Mouse (Mus musculus) embryonic facial prominence, embryonic 15.5 days (tissue): ENCODE measurements around the gene Otulin. TPM values are rescaled to one million over a fixed set of nuclear protein-coding genes. Genes with fewer than 3 reads are reported as not detected.

Experiments
- ATAC-seq: fragments of 200-750 bp; cut with Nextera tagmentation; 2 replicates; pipeline ENCODE4 v1.8.0; 2017; ENCODE audit warnings: low read depth, moderate TSS enrichment; ENCODE audit not compliant: insufficient number of reproducible peaks, low FRiP score, low TSS enrichment
- H3K27ac ChIP-seq: fragments of 300-500 bp; sonication (generic); replicated peaks from 2 replicates; pipeline ENCODE4 v1.5.1; 2015; ENCODE audit warnings: mild to moderate bottlenecking, inconsistent platforms
- H3K27me3 ChIP-seq: fragments of 300-500 bp; sonication (generic); 2 replicates; pipeline ENCODE4 v1.6.1; 2015; ENCODE audit warnings: inconsistent platforms
- H3K36me3 ChIP-seq: fragments of 300-500 bp; sonication (generic); 2 replicates; pipeline ENCODE4 v1.6.1; 2015; ENCODE audit warnings: mild to moderate bottlenecking, inconsistent platforms
- H3K4me1 ChIP-seq: fragments of 300-500 bp; sonication (generic); 2 replicates; pipeline ENCODE4 v1.6.1; 2015; ENCODE audit warnings: inconsistent platforms
- H3K4me2 ChIP-seq: fragments of 300-500 bp; sonication (generic); replicated peaks from 2 replicates; pipeline ENCODE4 v1.6.1; 2015; ENCODE audit warnings: mild to moderate bottlenecking, inconsistent platforms
- H3K4me3 ChIP-seq: fragments of 300-500 bp; sonication (generic); replicated peaks from 2 replicates; pipeline ENCODE4 v1.5.1; 2015; ENCODE audit warnings: mild to moderate bottlenecking, inconsistent platforms
- H3K9ac ChIP-seq: fragments of 300-500 bp; sonication (generic); 2 replicates; pipeline ENCODE4 v1.6.1; 2015; ENCODE audit warnings: inconsistent platforms
- H3K9me3 ChIP-seq: fragments of 300-500 bp; sonication (generic); replicated peaks from 2 replicates; pipeline ENCODE4 v1.6.1; 2016; ENCODE audit warnings: inconsistent platforms
- WGBS: fragments of 180-500 bp; shearing (Covaris S2); methylation state at CpG from one replicate; pipeline ENCODE4 v1.1.7; 2015; 5-methylcytosine and 5-hydroxymethylcytosine counted together
- polyA plus RNA-seq: library from polyadenylated mRNA; unstranded; fragments of >200 nt; fragmentation: Nextera tagmentation; extraction: Ambion mirVana; gene quantifications from 2 replicates; pipeline ENCODE4 v1.2.1, GENCODE M21; 2015

Gene Otulin
- polyA plus RNA-seq, 1 experiment from 2014 or later, result 29.7 TPM

DNA sequence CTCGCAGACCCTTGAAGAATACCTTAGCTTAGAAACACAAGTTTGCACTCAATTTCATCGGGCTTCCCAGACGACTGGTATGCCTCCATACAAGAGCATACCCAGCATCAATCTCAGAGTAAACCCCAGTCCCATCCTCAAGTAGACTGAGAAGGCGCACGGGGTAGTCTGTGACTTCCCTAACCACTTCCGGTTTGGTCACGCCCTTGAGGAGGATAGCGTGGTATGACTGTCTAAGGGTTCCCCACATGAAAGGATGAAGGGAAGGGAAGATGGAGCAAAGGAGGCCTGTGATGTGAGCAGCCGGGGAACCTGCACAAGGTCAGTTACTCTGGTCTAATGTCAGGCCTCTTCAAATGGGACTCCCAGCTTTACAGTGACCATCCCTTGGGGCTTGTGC is 2.7 kb downstream of the Otulin start:
- Histone ChIP-seq H3K27ac (no peak overlapping the region), H3K36me3 (peaks cover 19% of the 10 kb centered on the region), H3K4me3 (no peak overlapping the region), H3K9ac (no peak overlapping the region), H3K27me3 (no peaks in the 10 kb centered on the region), H3K4me1 (peaks cover 17% of the 10 kb centered on the region), H3K9me3 (no peaks in the 10 kb centered on the region), H3K4me2 (no peak overlapping the region)
- ATAC-seq, result no peak
- WGBS, result 83% methylated on average over 9 of the region's 9 CpGs

GRCm38 (mm10) chr15:27626314-27626713 is 4.2 kb downstream of the Otulin start:
- no peak overlapping the region for H3K4me3 ChIP-seq
- peaks cover 17% of the 10 kb centered on the region for H3K4me1 ChIP-seq
- H3K9me3 ChIP-seq, result no peaks in the 10 kb centered on the region
- H3K27ac ChIP-seq, result no peak overlapping the region
- H3K36me3 ChIP-seq, result peaks cover 27% of the 10 kb centered on the region
- no peak overlapping the region for H3K4me2 ChIP-seq
- ATAC-seq, result no peak
- H3K27me3 ChIP-seq, result no peaks in the 10 kb centered on the region
- H3K9ac ChIP-seq, result no peak overlapping the region
- WGBS, result 100% methylated on average over 1 of the region's 1 CpGs

- H3K9ac ChIP-seq, result no peak overlapping the region
- H3K27ac ChIP-seq, result no peak overlapping the region
- ATAC-seq, result no peak
- no peak overlapping the region for H3K4me2 ChIP-seq
- no peaks in the 10 kb centered on the region for H3K27me3 ChIP-seq
- WGBS, result 89% methylated on average over 10 of the region's 10 CpGs
- H3K4me1 ChIP-seq, result peaks cover 16% of the 10 kb centered on the region
- no peaks in the 10 kb centered on the region for H3K9me3 ChIP-seq
- H3K4me3 ChIP-seq, result no peak overlapping the region
- peaks cover 27% of the 10 kb centered on the region for H3K36me3 ChIP-seq
Measured at GRCm38 (mm10) chr15:27625890-27626255, 4.6 kb downstream of the Otulin start.

GRCm38 (mm10) chr15:27625014-27625889 is 5.2 kb downstream of the Otulin start:
- no peak overlapping the region for H3K27ac ChIP-seq
- no peak for ATAC-seq
- peaks cover 27% of the 10 kb centered on the region for H3K36me3 ChIP-seq
- no peaks in the 10 kb centered on the region for H3K9me3 ChIP-seq
- H3K4me3 ChIP-seq, result no peak overlapping the region
- no peak overlapping the region for H3K9ac ChIP-seq
- peaks cover 16% of the 10 kb centered on the region for H3K4me1 ChIP-seq
- H3K4me2 ChIP-seq, result no peak overlapping the region
- no peaks in the 10 kb centered on the region for H3K27me3 ChIP-seq
- 84% methylated on average over 13 of the region's 13 CpGs for WGBS

DNA sequence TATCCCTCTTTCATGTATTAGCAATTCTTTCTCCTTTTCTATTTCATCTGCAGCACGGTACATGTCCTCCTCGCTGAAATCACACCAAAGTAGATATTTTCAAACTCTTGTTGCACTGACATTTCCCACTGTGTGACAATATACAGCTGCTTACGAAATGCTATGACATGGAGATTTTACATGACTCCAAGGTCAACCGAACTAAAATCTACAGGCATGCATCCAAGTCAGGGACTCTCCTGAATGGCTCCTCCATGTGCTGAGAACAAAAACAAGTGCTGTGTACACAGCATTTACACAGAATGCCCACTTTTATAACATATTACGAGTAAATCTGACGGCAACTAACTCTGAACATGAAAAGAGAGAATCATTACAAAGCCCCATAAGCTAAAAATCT is 7.2 kb downstream of the Otulin start:
- peaks cover 35% of the 10 kb centered on the region for H3K36me3 ChIP-seq

DNA sequence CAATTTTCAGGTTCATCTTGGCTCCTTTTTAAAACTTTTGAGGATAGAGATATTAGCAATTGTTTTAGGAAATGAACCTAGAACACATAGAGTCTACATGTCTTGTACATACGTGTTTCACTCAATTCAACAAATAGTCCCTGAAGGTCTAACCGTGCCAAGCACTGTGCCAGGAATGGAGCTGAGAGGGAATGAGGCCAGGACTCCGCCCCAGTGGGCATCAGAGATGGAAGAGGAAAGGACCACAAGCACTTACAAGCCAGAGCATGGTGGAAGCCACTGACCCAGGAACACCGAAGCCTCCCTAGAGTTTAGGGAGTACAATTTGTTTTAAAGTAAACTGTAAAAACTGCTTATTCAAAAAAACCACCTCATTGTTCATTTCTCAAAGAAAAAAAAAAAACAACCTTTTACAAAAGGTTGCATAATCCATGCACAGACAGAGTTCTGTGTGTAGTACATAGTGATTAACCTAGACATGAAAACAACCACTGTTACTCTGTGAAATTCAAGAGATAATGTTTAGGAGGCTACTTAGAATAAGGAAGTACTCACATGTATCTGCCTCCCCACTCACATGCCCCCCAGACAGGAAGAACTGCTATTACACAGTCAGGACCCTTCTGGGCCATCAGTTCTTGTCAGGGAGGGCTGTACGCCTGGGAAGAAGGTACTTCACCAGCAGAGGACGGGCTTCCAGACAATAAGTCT is 9.9 kb downstream of the Otulin start:
- 85% methylated on average over 6 of the region's 6 CpGs for WGBS
- peaks cover 37% of the 10 kb centered on the region for H3K36me3 ChIP-seq
- no peak overlapping the region for H3K4me3 ChIP-seq
- no peaks in the 10 kb centered on the region for H3K27me3 ChIP-seq
- no peak for ATAC-seq
- H3K9me3 ChIP-seq, result no peaks in the 10 kb centered on the region
- no peak overlapping the region for H3K27ac ChIP-seq
- no peak overlapping the region for H3K4me2 ChIP-seq
- no peak overlapping the region for H3K9ac ChIP-seq
- peaks cover 3% of the 10 kb centered on the region; the same call in 1 of the 2 replicates for H3K4me1 ChIP-seq

More for the DNA sequence above, 7.2 kb downstream of the Otulin start:
- Histone ChIP-seq H3K9ac (no peak overlapping the region), H3K27ac (no peak overlapping the region), H3K4me1 (peaks cover 3% of the 10 kb centered on the region; the same call in 1 of the 2 replicates), H3K9me3 (no peaks in the 10 kb centered on the region), H3K27me3 (no peaks in the 10 kb centered on the region), H3K4me3 (no peak overlapping the region), H3K4me2 (no peak overlapping the region)
- ATAC-seq, result no peak
- WGBS, result 88% methylated on average over 6 of the region's 6 CpGs

GRCm38 (mm10) chr15:27619683-27620082 is 10.8 kb downstream of the Otulin start:
- Histone ChIP-seq H3K9me3 (no peaks in the 10 kb centered on the region), H3K4me1 (peaks cover 3% of the 10 kb centered on the region; the same call in 1 of the 2 replicates), H3K4me3 (no peak overlapping the region), H3K9ac (no peak overlapping the region), H3K27me3 (no peaks in the 10 kb centered on the region), H3K36me3 (peaks cover 40% of the 10 kb centered on the region), H3K27ac (no peak overlapping the region), H3K4me2 (no peak overlapping the region)
- ATAC-seq, result no peak
- WGBS, result 81% methylated on average over 3 of the region's 3 CpGs

- no peak for ATAC-seq
- no peaks in the 10 kb centered on the region for H3K27me3 ChIP-seq
- no peak overlapping the region for H3K4me3 ChIP-seq
- H3K4me1 ChIP-seq, result 0 out of 2 replicates have a peak, but pooled peaks cover 3% of the 10 kb centered on the region
- H3K9ac ChIP-seq, result no peak overlapping the region
- H3K4me2 ChIP-seq, result no peak overlapping the region
- peaks cover 38% of the 10 kb centered on the region for H3K36me3 ChIP-seq
- H3K27ac ChIP-seq, result no peak overlapping the region
- H3K9me3 ChIP-seq, result no peaks in the 10 kb centered on the region
- WGBS, result 74% methylated on average over 6 of the region's 6 CpGs
Measured at GRCm38 (mm10) chr15:27618778-27619533, 11.5 kb downstream of the Otulin start.

- no peak for ATAC-seq
- Histone ChIP-seq H3K36me3 (peaks cover 27% of the 10 kb centered on the region), H3K27ac (no peak overlapping the region), H3K4me3 (no peak overlapping the region), H3K9ac (no peak overlapping the region), H3K27me3 (no peaks in the 10 kb centered on the region), H3K4me2 (no peak overlapping the region), H3K4me1 (0 out of 2 replicates have a peak, but pooled peaks cover 3% of the 10 kb centered on the region), H3K9me3 (no peaks in the 10 kb centered on the region)
- WGBS, result 67% methylated on average over 3 of the region's 3 CpGs
Measured at GRCm38 (mm10) chr15:27617227-27617626, 13.3 kb downstream of the Otulin start.

DNA sequence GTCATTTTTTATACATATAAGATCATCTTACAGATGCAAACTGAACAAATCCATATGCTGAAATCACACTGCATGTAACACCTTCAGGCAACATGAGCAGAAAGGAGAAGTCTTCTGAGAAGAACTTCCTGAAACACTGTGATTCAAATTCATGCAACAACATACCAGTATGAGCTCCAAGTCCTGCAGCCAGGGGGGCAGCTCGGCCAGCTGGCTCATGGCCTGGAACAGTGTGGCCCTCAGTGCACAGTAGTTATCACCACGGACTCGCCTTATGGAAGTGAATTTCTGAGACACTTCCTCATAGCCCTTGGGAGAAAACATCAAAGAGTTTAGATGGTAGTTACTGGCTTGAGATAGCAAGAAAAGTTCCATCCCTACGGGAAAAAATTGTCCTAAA is 14.3 kb downstream of the Otulin start:
- Histone ChIP-seq H3K27me3 (no peaks in the 10 kb centered on the region), H3K4me2 (no peak overlapping the region), H3K27ac (no peak overlapping the region), H3K9me3 (no peaks in the 10 kb centered on the region), H3K4me1 (0 out of 2 replicates have a peak, but pooled peaks cover 3% of the 10 kb centered on the region), H3K4me3 (no peak overlapping the region), H3K36me3 (peaks cover 31% of the 10 kb centered on the region; the same call in 1 of the 2 replicates), H3K9ac (no peak overlapping the region)
- ATAC-seq, result no peak
- WGBS, result 69% methylated on average over 4 of the region's 4 CpGs

DNA sequence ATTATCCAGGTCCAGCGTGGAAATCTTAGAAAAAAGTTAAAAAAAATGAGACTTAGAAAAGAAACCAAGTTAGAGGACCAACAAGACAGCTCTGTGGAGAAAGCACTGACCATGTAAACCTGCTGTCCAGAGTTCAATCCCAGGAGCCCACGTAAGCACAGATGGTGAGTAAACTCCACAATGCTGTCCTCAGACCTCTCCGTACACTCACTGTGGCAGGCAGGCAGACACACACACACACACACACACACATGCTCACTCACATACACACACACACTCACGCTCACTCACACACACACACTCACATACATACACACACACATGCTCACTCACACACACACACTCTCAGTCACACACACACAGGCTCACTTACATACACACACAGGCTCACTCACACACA is 17.2 kb downstream of the Otulin start:
- peaks cover 36% of the 10 kb centered on the region for H3K36me3 ChIP-seq

More for the DNA sequence above, 17.2 kb downstream of the Otulin start:
- Histone ChIP-seq H3K4me1 (no peaks in the 10 kb centered on the region), H3K9ac (no peak overlapping the region), H3K9me3 (no peaks in the 10 kb centered on the region), H3K27me3 (no peaks in the 10 kb centered on the region), H3K4me2 (no peak overlapping the region), H3K27ac (no peak overlapping the region), H3K4me3 (no peak overlapping the region)
- WGBS, result 87% methylated on average over 4 of the region's 4 CpGs
- no peak for ATAC-seq
